Mouse (Mus musculus): ENCODE data around the gene Dmkn.
"Not testable (repeated sequence)": the region's sequence is repeated elsewhere in the genome, so short reads cannot be mapped to it uniquely, and the experiment has no call there.

DNA sequence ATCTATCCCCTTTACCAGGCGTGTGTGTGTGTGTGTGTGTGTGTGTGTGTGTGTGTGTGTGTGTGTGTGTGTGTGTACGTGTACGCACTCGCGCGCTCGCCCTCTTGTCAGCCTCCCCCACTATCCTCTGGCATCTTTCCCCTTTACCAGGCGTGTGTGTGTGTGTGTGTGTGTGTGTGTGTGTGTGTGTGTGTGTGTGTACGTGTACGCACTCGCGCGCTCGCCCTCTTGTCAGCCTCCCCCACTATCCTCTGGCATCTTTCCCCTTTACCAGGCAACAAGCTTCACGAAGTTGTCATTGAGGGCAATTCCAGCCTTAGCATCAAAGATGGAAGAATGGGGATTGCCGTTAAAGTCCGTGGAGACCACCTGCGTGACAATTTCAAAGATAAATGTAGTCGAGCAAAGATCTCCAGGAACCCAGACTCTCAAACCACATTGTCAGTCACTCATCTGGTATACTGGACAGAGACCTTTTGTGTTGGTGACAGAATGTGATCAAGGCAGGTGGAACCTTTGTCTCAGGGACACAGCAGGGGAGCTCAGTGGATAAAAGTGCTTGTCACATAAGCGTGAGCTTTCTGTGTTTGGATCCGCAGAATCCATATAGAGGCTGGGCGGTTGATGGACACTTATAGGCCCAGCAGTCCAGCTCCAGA, 33.4 kb upstream of the Dmkn start:
- not testable (repeated sequence) for TF ChIP-seq CTCF (IDR thresholded peaks at IDR 0.05; ENCODE audit: control insufficient read depth, insufficient read depth, low read length); POLR2A (IDR thresholded peaks at IDR 0.05; ENCODE audit: borderline replicate concordance, control insufficient read depth, low read depth, low read length)
